Mouse (Mus musculus) layer of hippocampus, postnatal 25 days (tissue): ENCODE data around the gene Msl1. TPM values are rescaled to one million over a fixed set of nuclear protein-coding genes. Genes with fewer than 3 reads are reported as not detected.

Experiments
- DNase-seq, 2 experiments: peaks; one replicate each; pipeline ENCODE4 v3.0.0; 2022; ENCODE audit warnings: mixed read lengths in 2 of 2, low spot score in 1 of 2; ENCODE audit errors: extremely low spot score in 1 of 2
- total RNA-seq, 2 experiments: library from RNA; stranded (reverse); gene quantifications; 2 replicates each; pipeline ENCODE4 v1.2.3; 2021

The Msl1 gene
- total RNA-seq, 2 experiments from 2014 or later, result 170 to 176 TPM

- no peak for DNase-seq
These were observed 31.8 kb upstream of the Msl1 start for GRCm38 (mm10) chr11:98763502-98763861.

DNA sequence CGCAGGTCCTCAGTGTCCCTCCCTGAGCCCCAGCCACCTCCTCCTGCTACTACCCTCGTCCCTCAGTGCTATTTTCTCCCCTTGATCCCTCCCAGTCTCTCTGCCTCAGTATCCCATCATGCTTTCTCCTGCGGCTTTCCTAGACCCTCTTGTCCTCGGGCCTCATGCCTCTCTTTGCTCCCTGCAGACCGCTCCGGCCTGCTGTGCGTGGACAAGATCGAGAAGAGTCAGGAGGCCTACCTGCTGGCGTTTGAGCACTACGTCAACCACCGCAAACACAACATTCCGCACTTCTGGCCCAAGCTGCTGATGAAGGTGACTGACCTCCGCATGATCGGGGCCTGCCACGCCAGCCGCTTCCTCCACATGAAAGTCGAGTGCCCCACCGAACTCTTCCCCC is 31.2 kb upstream of the Msl1 start:
- DNase-seq, result no peak

DNA sequence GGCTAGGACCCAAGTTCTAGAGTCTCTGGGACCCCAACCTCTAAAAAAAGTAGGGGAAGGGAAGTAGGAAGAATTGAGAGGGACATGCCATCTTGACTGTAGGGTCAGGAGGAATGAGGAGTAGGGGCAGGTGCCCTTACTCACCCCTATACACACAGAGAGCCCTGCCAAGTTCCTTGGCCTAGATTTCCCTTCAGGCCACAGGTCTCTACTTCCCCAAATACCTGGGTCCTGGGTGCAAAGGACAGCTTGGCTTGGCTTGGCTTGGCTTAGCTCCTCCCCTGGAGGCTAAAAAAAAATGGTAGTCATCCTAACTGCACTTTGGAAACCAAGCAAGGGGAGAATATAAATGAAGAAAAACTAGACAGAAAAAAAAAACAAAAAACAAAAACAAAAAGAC is 30.6 kb upstream of the Msl1 start:
- no peak for DNase-seq

GRCm38 (mm10) chr11:98765421-98766309 is 29.7 kb upstream of the Msl1 start:
- DNase-seq, result no peak

DNA sequence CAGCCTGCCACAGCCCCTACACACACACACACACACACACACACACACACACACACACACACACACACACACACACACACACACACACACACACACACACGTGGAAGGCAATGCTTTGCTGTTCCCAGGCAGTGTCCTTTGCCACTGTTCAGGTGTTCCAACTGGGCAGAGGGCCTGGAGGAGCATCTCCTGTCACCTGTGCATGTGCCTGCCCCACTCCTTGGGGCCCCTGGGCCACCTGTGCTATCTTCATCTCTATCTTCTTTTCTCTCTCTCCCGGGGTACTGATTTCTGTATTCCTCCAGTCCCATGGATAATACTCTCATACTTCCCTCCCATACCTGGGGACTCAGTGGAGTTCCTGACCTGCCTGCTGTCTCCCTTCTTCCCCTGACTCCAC is 29.0 kb upstream of the Msl1 start:
- DNase-seq, result no peak

DNA sequence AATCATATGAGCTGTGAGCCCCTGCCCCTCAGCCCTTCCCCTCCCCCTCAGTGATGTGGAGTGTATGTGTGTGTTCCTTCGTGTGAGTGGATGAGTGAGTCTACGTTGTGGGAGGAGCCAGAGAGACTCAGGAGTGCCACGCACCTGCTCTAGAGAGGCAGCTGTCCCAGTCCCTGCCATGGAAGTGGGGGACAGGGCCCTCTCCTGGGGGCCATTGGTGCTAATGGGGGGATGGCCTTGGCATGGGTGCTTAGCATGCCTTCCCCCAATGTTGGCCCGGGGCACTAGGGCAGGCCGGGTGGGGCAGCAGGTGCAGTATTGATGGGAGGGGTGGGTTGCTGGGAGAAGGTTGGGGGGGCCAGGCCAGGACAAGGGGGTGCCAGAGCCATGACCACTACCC is 28.5 kb upstream of the Msl1 start:
- DNase-seq, result no peak

GRCm38 (mm10) chr11:98767276-98767675 is 28.0 kb upstream of the Msl1 start:
- peak; percentile 40 to 53 for DNase-seq

DNA sequence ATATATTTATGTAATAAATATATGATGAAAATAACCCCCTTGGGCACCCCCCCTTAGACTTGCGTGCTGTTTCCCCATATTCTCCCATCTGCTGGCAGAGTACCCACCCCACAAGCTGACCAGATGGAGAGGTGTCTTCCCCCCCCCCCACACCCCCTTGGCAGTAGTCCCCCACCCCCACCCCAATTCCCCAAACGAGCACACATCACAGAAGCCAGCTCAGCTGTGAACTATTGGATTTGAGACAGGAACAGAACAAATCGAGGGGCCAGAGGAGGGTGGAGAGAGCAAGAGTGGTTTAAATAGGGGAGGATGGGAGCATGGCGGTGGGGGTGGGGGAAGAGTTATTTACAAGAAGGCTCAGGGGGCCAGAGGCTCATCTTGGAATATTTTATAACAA is 27.6 kb upstream of the Msl1 start:
- peak in 1 of 2 experiments; percentile 39 for DNase-seq

GRCm38 (mm10) chr11:98768127-98769006 is 26.9 kb upstream of the Msl1 start:
- DNase-seq, result peak; percentile 24 to 48

GRCm38 (mm10) chr11:98769007-98769954 is 26.0 kb upstream of the Msl1 start:
- peak; percentile 39 to 46 for DNase-seq

DNA sequence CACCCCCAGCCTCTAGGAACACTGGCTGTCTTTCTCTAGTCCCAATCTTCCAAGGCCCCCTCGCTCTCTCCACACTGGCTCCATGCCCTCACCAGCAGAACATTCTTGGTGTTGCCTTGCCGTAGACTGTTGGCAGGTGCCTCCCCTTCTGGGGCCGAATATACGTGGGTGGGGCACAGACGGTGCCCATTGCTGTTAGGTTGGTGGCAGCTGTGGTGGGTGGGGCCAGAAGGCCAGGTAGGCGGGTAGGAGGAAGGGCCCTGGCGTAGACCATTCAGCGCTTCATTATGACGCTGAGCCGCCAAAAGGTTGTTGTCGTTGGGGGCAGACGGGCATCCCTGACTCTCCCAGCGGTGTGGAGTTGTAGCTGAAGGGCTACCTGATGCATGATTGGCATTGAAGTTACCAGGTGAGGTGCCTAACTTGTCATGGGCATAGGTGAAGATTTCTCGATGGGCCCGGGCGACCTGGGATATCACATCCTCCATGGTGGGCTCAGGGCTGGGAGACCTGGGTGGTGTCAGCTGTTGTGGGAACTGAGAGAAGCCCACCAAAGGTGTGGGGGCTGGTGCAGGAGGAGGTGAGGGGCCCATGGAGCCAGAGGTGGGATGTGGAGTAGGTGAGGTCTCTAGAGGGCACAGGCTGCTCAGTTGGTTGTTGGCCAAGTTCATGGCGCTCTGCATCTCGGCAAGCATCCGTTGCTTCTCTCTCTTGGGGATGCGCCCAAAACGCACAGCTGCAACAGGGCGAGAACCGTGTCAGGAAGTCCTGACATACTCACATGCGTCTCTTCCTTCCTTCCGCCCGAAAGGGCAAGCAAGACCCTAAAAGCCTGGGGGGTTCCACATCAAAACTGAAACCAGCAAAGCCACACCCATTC is 25.0 kb upstream of the Msl1 start:
- peak; percentile 55 to 69 for DNase-seq

DNA sequence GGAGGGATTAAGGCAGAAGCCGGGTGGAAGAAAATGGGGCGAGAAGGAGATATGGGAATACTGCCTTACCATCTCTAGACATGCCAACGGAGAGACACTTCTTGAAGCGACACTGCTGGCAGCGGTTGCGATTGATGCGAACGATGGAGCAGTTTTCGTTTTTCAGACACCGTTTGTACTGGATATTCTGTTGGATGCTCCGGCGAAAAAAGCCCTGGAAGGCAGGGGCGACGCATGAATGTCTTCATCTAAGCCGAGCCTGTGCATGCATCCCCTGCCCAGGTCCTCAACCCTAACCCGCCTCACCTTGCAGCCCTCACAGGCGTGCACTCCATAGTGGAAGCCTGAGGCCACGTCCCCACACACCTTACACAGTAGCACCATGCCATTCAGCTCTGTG is 24.2 kb upstream of the Msl1 start:
- DNase-seq, result peak in 1 of 2 experiments; percentile 16

DNA sequence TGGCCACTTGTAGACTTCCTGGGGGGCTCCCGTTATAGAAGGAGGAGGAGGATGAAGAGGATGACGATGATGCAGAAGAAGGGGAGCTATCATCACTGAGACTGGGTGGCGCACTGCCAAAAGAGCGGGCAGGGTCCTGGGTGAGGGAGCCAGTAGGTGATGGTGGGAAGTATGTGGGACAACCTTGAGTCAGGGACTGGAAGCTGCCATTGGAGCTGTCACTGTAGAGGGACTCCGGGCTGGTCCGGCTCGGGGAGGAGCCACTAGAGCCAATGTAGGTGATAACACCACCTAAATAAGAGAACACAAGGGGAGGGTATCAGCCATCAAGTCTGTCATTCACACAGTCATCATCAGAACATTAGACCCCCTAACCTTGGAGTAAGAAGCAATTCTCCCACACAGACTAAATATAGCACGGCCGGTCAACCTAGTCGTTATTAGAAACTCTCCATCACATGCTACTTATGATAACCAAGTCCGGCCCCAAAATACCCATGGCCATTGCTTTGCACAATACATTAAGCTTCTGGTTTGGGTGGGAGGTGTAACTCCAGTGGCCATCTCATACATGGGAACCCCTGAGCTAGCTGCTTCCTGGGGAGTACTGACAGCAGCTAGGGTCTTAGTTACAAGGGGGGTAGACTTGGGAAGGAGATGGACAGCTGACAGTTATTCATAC is 23.3 kb upstream of the Msl1 start:
- DNase-seq, result peak; percentile 31 to 57

- peak; percentile 26 to 38 for DNase-seq
These were observed 22.6 kb upstream of the Msl1 start for GRCm38 (mm10) chr11:98772667-98773171.

DNA sequence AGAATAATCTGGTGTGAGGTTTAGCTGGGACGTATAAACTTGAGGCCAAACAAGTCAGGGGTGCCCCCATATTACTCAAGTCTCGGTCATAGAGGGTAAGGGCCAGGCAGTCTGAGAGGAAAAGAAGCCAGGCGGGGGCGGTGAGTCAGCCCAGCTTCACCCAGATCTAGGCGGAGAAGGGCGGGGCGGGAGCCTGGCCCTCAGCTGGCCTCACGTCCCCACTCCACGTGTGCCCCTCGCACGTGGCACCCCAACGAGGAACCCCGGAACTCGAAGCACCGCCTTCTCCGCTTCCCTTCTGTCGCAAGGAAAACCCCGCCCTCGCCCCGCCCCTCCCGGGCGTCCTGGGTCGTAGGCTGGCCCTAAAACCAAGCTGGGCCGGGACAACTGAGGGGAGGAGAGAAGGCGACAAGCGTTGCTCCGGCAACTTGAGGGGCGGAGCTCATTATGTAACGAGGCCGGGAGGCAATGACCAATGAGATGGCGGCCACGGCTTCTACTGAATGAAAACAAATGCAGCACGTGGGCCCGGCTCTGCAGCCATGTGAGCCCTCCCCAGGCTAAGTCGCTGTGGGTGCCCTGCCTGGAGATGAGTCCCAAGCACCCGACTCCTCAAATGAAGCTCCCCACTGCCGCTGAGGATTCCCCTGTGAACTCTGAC is 21.6 kb upstream of the Msl1 start:
- peak; percentile 91 to 98 for DNase-seq

DNA sequence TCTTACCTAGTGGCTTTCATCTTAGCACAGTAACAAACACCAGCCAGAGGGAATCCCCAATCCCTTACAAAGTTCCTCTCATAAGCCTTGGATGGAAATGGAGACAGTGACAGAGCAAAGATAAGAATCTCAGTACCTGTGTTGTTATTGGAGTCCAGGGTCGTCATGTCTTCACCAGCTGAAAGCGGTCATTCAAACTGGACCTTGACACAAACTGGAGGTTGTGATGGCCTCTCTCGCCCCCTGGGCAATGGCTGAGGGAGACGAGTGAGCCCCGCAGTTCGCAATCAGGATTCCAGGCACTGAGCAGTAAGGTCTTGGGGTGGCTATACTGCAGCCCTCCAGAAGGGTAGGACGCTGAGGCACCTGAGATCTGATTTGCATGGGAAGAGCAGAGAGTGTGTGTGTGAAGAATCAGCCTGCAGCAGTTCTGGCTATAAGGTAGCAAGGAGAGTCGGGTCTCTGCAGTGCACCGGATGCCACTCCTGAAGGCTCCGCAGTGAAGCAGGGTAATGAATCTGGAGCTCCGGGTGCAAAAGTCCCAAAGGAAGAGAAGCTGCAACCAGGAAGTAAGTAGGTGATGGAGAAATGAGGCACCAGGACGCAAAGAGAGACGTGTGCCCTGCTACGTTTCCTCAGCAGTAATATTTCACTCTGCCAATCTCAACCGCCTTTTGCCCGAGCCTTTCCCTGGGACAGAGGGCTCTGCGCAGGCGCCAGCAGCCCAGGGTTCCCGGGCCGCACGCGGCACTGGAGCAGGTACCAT is 20.6 kb upstream of the Msl1 start, which contains the start of gene Nr1d1:
Gene Nr1d1, minus strand, starts transcription at position 752 of the 766 bp plus-strand sequence.
- no peak for DNase-seq
